Mouse (Mus musculus) lung, postnatal 14 days (tissue): Measurements from ENCODE around the gene Rps6ka5.

Experiments
- DNase-seq: peaks from one replicate; pipeline ENCODE4 v3.0.0; 2021

Gene Rps6ka5

DNA sequence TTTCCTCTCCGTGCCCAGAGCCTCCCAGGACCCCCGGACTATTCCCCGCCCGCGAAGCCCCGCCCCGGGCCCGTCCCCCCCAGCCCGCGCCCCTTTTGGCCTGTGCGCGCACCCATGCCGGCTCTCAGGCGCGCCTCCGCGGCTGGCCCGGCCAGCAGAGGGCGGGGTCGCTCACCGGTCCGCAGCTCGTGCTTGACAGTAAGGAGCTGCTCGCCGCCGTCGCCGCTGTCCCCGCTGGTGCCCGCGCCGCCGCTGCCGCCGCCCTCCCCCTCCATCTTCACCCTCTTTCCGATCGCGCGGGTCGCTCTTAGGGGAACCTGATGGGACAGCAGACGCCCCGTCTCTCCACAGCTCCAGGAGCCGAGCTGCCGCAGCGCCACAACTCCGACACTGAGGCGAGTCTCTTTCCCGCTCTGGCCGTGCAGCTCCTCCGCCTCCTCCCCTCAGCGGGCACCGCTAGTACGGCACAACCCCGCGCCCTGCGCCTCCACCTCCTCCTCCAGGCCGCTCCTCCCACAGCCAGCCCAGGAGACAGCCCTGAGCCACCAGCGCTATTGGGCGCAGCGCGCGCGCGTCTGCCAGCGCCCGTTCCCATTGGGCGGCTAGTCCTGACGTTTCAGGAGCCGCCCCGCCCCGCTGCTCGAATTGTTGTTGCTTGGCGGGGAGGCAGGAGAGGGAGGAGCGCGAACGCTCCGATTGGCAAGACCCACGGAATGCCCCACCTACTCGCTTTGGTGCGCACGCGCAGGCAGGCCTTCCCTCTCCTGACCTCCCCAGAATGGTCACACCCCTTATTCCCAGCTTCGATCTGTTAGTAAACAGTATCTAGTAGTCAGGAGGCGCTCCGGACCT lies 2.0 kb downstream of the Rps6ka5 start:
- DNase-seq, result peak; percentile 99

DNA sequence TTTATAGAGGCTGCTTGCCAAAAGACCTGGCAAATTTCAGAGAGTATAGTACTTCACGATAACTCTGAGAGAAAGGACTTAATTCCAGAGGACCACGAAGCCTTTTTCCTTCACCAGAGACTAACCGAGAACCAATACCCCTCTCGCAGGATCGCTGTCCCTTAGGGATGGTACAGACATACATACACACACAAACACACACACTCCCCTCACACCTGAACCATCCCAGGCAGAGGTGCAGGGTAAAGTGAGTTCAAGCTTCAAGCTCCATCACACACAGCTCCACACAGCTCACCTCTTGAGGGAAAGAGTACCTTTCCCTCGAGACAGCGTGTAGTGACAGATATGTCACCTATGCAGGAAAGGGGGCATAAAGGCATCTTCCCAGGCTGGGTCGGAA lies 2.6 kb downstream of the Rps6ka5 start:
- peak; percentile 1 for DNase-seq

DNA sequence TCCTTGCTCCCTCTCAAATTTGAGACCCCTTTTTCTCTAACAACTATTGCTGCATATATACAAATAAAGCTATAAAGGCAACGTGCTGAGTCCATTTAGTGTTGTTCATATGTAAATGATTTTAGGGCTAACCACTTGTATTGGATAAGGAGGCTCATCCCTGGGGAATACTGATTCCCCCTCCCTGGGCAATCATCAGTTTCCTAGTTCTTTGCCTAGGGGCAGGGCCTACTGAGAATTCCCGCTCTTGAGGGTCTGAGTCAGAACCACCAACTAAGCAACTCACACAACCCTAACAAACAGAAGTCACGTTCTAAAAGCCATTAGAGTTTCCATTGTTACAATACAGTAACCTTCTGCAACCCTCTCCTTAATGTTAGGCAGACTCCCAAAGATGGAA lies 6.0 kb downstream of the Rps6ka5 start:
- no peak for DNase-seq

DNA sequence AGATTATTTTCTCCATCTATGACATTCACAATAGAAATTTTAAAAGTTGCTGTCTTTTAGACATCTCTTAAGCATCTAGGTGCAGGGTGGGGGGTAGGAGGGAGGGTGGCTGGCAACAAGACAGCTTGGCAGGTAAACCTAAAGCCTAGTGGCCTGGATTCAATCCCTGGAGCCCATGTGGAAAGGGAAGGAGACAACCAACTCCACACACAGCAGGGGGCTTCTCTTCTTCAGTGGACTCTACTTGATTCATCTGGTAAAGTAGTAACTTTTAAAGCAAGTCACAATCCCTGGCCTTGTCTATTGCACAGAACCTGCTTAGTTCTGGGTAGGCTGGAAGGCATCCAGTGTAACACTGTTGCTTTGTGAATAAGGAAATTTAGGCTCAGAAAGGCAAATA lies 9.3 kb downstream of the Rps6ka5 start:
- no peak for DNase-seq

DNA sequence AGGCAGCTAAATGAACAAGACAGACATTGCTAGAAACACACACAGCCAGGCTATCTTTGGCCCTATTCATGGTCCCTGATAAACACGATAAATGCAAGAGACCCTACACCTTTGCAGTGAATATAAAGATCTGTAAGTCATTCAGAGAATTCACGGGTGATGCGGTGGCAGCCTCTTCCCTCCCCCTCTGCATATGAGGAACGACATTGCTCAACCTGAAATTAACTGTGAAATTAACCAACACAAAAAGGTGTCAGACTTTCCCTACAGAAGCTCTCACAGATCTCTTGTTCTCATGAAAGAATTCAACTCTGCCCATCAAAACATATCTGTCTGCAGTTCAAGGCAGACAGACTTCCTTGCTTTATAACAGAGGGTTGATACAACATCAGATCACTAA lies 9.8 kb downstream of the Rps6ka5 start:
- no peak for DNase-seq

DNA sequence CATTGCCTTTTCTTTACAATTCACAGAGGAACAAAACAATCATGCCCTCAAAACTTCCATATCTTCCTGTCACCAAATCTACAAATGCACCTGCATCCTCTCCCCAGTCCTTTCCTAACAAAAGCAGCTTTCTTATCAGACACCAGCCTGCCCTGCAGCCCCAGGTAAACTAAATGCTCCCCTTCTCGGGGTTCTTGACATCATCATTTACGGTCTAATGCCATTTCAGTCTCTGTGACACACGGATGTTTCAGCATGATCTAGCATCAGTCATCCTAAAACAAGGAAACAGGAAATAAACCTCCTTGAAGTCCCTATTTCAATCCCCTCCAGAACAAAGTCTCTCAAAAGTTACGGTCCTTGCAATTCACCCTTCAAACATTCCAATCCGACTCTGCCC lies 15.0 kb downstream of the Rps6ka5 start:
- no peak for DNase-seq

DNA sequence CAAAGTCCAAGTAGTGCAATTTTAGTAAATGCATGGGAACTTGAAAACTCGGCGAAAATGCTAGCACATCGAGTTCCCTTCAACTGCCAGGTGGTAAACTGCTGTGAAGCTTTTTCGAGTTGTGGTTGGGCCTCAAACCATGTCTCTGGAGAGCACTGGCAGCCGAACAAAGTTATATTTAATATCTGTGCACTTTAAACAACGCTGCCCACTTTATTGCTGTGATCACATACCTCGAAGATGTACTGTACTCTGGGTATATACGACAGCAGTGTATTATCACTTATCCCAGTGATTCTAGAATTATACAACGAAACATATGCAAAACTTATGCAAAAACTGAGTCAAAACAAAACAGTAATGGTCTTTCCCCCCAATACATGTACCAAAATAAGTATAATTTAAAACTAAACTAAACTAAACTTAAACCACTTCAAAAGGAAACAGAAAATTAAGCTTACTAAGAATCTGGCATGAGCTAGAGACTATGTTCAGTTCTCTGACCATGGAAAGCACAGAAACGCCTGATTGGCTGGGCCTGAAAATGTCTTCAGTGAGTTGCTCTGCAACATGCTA lies 15.6 kb downstream of the Rps6ka5 start:
- no peak for DNase-seq

DNA sequence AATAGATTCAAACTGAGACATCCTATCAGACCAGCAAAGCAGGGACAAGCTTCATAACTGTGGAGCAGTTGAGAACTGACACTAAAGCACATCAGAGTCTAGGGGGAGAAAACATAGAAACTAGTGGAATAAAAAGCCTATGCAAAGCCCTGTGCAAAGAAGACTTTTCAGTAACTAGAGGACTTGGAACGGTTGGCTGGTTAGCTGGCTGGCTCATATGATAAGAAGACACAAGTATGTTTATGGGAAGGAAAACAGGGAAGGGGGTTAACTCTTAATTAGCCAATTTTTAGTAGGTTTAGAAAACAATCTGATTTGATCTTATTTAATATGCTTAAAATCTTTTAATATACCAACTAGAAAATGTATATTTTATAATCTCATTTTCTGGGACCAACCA lies 16.4 kb downstream of the Rps6ka5 start:
- DNase-seq, result no peak

DNA sequence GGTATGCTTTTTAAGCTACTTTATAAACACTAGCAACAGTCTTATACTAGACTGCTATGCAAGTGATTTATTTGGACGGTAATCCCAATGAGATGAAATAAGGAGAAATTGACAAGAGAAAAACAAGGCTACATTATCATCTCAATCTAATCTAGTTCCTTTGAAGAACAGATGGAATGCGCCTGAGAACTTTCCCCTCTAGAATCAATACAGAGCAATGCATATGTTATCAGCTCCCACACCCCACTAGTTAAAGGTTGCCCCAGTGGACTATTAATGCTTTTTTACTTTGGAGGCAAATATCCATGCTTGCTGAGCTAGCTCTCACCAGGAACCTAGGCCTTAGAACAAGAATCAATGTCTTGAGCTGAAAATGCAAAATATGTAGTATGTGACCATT lies 19.5 kb downstream of the Rps6ka5 start:
- DNase-seq, result no peak

DNA sequence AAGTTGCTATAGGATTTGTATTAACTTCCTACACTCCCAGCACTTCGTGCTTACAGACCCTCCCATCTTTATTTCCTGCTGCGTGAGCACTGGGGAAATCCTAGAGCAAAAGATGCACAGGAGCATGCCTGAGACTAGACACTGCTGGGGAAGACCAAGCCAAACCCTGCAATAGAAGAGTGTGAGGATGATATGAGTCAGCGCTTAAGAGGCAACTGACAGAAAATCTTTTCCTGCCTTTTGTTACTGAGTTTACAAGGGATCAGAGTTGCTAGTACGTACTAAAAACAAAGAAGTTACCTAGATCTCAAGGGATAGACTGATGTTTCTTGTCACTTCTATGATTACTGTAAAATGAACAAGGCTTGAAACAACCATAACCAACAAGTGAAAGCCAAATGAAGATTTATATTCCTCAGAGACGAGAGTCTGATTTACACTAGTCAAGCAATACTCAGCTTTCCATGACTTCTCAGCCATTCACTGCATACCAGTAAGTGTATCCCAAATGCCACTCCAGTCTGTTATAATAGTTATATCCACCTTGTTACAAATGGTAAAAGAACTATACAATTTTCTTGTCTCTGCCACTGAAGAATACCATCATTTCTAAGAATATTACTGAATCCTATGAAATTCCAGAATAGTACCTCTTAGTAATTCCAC lies 21.6 kb downstream of the Rps6ka5 start:
- no peak for DNase-seq

DNA sequence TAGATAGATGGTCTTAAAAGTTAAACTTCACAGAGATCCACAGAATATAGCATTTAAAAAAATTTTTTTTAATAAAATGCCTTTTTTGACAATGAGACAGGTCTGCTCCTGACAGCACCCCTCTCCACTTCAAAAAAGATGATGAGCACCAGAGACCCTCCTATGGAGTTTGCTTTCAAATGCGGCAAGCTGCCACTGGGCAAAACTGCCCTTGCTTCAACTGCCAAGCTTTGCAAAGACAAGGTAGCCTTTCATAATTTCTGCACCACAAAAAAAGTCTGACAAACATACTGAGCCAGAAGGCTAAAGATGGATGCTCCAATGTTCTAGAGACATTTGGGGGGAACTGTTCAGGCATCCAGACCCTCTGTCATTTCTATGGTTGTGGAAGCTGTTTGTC lies 28.8 kb downstream of the Rps6ka5 start:
- no peak for DNase-seq

DNA sequence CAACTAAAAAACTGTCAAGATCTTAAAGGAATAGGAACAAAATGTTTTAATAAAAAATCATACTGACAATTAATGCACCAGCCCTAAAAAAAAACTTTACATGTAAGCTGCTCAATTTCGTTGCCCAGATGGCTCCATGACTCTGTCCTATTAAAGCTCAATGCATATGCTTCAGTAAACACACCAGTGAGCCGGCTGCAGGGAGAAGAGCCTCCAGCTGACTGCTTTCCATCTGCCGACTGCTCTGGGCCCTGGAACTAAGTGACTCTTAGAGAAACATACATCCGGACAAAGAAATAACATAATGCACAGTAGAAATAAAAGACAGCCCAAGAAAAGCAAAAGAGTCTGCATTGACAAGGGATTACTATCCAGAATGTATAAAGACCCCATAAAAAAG lies 30.2 kb downstream of the Rps6ka5 start:
- no peak for DNase-seq

DNA sequence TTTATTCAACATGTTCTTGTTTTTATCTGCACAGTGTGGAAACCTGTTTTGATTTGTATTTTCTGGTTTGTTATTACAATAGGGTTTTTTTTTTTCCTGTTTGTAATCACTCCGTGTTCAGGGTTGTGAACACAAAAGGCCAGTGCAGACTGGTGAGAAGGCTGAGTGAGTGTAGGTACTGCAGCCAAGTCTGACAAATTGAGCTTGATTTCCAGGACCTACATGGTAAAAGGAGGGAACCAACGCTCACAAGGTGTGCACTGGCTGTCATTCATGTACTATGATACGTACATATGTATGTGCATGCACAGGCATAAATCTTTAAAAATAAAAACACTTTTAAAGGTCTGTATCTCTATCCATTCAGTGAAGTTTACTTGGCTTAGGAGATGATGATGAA lies 31.5 kb downstream of the Rps6ka5 start:
- no peak for DNase-seq

DNA sequence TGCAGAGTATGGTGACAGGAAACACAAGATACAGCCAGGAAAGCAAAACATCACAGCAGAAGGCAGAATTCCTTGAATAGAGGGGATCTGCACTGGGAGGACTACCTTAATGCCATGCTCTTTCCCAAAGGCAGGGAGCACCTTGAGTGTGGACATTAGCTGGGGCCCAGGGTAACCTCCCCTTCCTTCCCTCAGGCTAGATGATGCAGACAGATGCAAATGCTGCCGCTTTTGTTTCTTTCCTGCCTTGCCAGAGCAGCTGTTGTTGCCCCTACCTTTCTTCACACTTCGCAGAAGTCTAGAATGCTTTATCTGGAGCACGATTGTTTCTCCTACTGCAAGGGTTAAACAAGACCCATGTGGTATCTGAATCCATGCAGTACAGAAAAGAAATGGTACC lies 34.6 kb downstream of the Rps6ka5 start:
- DNase-seq, result no peak

DNA sequence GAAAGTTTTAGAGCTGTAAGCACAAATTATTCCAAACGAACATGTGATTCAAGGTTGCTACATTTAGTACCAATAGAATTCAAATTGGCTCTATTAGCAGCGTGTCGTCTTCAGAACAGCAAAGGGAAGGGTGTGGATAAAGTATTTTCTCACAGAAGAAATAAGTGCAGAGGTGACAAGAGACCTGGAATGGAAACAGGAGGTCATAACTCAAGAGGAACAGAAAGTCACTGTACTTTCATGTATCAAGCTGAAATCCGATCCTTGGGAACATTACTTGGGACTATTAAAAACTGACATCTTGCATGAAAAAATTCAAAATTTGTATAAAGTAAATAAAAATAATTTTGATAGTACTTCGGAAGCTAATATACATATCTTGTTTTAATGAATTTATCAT lies 36.3 kb downstream of the Rps6ka5 start:
- DNase-seq, result no peak

DNA sequence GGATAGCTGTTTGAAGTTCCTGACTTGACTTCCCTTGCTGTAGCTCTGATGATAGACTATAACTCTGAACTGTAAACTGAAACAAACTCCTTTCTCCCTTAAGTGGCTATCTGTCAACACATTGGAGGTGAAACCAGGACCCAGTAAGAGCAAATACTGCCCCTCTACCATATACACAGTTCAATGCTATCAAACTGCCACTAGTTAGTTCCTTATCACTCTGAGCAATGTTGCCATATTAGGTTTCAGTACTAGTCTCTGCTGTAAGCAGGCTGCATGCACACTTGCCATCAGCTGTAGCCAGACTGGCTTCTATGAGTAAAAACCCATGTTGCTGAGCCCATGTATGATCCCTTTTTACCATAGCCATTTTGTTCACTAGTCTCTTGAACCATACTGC lies 38.6 kb downstream of the Rps6ka5 start:
- DNase-seq, result no peak

DNA sequence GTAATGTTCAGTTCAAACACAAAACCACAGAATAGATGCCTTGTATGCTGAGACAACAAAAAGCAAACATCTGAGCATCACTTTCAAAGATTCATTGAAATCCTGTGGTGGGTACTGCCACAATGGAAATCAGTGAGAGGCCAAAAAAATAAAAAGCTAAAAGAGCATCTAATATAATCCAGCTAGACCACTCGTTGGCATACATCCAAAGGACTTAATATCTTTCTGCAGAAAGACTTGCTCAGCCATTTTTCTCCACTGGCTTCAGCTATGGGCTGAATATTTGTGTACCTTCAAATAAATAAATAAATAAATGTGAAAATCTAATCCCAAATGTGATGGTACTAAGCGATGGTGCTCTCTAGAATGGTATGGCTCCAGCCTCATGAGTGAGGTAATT lies 39.8 kb downstream of the Rps6ka5 start:
- DNase-seq, result no peak

DNA sequence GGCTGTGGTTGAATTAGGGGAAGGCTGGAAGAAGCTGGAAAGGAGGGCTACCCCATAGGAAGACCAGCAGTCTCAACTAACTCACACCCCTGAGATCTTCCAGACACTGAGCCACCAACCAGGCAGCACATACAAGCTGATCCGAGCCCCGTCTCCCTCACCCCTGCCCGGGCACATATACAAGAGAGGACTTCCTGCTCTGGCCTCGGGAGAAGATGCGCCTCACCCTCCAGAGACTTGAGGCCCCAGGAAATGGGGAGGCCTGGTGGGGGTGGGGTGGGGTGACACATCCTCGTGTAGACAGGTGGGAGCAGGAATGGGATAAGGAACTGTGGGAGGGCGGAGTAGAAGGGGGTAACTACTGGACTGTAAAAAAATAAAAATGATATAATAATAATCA lies 45.0 kb downstream of the Rps6ka5 start:
- DNase-seq, result no peak

DNA sequence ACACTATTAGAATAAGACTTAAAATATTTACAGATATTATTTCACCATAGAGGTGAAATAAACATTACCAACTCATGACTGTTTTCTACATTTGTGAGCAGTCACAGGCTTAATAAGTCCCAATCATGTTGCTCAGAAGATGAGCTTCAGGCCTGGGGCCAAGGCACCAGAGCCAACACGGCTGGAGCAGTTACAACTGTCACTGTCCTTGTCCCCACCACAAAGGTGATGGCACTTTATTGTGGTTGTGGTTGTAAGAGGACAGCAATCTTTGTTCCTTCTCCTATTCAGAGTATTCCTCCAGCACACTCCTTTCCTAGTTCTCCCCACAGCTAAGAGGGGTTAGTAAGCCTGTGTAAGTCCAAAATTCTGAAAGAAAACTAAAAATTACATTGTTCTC lies 45.5 kb downstream of the Rps6ka5 start:
- no peak for DNase-seq

DNA sequence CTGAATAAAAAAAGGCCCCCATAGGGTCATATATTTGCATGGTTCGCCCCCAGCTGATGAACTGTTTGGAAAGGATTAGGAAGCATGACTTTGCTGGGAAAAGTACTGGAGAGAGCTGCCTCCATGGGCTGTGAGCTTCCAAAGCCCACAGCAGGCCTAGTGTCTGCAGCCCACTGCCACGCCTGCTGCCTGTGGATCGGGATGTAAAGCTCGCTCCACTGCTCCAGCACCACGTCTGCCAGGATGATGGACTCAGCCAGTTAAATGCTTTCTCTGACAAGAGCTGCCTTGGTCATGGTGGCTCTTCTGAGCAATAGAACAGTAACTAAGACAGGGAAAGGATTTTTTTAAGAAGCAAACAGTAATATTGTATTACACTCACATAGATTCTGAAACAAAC lies 46.1 kb downstream of the Rps6ka5 start:
- no peak for DNase-seq

DNA sequence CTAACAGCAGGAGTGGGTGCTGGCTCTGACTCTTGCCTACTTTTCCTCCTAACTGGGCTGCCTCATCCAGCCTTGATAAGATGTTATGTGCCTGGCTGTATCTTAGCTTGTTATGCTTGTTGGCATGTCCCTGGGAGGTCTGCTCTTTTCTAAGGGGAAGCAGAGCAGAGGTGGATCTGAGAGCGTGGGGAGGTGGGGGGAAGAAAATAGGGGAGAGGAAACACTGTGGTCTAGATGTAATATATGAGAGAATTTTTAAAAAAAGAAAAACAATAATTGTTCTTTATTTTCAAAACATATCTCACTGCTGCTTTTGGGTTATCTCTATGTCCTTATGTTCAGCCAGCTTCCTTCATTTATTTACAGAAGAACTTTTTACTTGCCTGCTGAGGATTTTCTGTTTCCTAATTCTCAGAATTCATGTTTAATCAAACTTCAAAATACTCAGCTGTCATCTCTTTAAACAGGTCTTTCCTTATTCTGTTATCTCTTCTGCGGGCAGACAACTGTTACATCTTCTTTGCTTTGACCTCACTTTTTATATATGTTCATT lies 56.1 kb downstream of the Rps6ka5 start:
- no peak for DNase-seq

DNA sequence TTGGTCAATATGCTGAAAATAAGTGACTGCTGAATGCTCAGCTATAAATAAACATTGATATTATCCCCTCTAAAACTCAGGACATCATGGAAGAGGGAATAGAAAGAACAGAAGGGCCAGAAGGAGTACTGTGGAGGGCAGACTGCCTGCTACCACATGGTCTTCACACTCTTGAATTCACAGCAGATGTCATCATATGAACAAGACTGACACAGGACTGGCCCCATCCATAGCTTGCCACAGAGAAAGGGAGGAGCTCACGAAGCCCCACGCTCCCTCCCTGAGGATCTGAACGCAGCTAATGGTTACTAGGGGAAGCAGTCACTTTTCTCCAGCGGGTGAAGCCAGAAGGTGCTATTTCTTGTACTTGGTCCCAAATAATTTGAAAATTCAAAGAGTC lies 61.5 kb downstream of the Rps6ka5 start:
- no peak for DNase-seq

DNA sequence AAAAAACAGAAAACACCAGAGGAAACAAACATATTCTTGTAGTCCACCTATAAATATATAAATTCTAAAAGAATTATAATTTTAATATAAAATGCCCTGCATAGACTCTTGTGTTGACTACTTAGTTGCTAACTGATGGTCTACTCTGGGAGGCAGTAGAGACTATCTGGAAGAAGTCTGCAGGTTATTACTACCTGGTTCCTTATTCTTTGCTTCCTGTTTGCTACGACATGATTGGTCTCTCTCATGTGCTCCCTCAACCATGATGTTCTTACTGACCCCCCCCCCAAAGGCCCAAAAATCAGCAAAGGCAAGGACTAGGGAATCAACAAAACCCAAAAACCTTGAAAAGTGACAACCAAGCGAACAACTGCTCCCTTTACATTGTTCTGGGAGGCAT lies 66.7 kb downstream of the Rps6ka5 start:
- DNase-seq, result no peak

DNA sequence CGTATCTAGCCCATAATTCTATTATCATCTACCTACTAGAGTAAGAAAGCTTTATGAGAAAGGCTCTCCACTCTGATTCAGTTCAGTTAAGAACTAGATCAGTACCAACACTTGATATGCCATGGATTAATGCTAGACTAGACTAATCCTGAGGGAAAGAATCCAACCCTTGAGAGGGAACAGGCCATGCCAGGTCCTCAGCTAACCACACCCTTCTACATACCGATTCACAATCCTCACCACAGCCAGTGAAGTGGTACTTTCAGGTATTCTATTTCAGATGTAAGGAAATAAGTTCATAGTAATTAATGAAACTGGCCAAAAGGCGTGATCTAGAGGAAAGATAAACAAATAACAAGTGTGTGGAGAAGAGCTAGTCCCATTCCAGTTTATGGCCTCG lies 70.8 kb downstream of the Rps6ka5 start:
- DNase-seq, result no peak
